Mouse (Mus musculus): ENCODE data around the gene Gcnt2.

GRCm38 (mm10) chr13:40847898-40848297 lies 11.7 kb upstream of the Gcnt2 start:
- TF ChIP-seq POLR2AphosphoS2 (IDR thresholded peaks at IDR 0.05; ENCODE audit: insufficient read length, low read depth) = no peak
- no peak for TF ChIP-seq MYOD1 (IDR thresholded peaks at IDR 0.05; ENCODE audit: control insufficient read depth in 1 of 3, insufficient read length in 2 of 3, low read depth in 2 of 3)
- TF ChIP-seq CEBPB (IDR thresholded peaks at IDR 0.05; ENCODE audit: insufficient read depth, poor library complexity, severe bottlenecking) = no peak
- no peak for TF ChIP-seq USF1 (IDR thresholded peaks at IDR 0.05; ENCODE audit: low read depth)
- TF ChIP-seq MAX (IDR thresholded peaks at IDR 0.05; ENCODE audit: low read depth) = no peak
- TF ChIP-seq E2F4 (IDR thresholded peaks at IDR 0.05; ENCODE audit: insufficient read depth) = no peak
- no peak for TF ChIP-seq POLR2A (IDR thresholded peaks at IDR 0.05; ENCODE audit: insufficient read length, low read depth)
- no peak for TF ChIP-seq TCF12 (IDR thresholded peaks at IDR 0.05; ENCODE audit: insufficient read depth, poor library complexity, severe bottlenecking)
- no peak for TF ChIP-seq MYOG (IDR thresholded peaks at IDR 0.05; ENCODE audit: control insufficient read depth in 1 of 3, insufficient read depth in 1 of 3, insufficient read length in 2 of 3, low read depth in 2 of 3)
- TF ChIP-seq SRF (IDR thresholded peaks at IDR 0.05; ENCODE audit: control insufficient read depth, insufficient read length, low read depth) = no peak

Measured in myocyte (in vitro differentiated cells).